Mouse (Mus musculus) stomach, postnatal 0 days (tissue): Measurements from ENCODE around the gene Slc5a5. TPM values are rescaled to one million over a fixed set of nuclear protein-coding genes. Genes with fewer than 3 reads are reported as not detected.
A peak's percentile ranks its signal among the peaks of the same experiment; 100 is the strongest.

Experiments
- ATAC-seq: fragments of 200-750 bp; cut with Nextera tagmentation; 2 replicates; pipeline ENCODE4 v1.8.0; 2017; ENCODE audit not compliant: low FRiP score, low TSS enrichment
- DNase-seq: peaks from one replicate; pipeline ENCODE4 v3.0.0-alpha.2; 2016; ENCODE audit warnings: low spot score
- H3K27ac ChIP-seq: fragments of 300-500 bp; sonication (generic); replicated peaks from 2 replicates; pipeline ENCODE4 v1.5.1; 2014; ENCODE audit warnings: mild to moderate bottlenecking, control low read depth
- H3K27me3 ChIP-seq: fragments of 300-500 bp; sonication (generic); 2 replicates; pipeline ENCODE4 v1.6.1; 2014; ENCODE audit warnings: low read length; ENCODE audit not compliant: control insufficient read depth, insufficient read depth
- H3K36me3 ChIP-seq: fragments of 300-500 bp; sonication (generic); 2 replicates; pipeline ENCODE4 v1.6.1; 2014; ENCODE audit warnings: low read length, mixed read lengths; ENCODE audit not compliant: control insufficient read depth, insufficient read depth
- H3K4me1 ChIP-seq: fragments of 300-500 bp; sonication (generic); replicated peaks from 2 replicates; pipeline ENCODE4 v1.6.1; 2014; ENCODE audit warnings: antibody characterized with exemption; ENCODE audit not compliant: control insufficient read depth, insufficient read depth
- H3K4me2 ChIP-seq: fragments of 300-500 bp; sonication (generic); replicated peaks from 2 replicates; pipeline ENCODE4 v1.6.1; 2014; ENCODE audit warnings: low read depth, mild to moderate bottlenecking, control low read depth, moderate library complexity
- H3K4me3 ChIP-seq: fragments of 300-500 bp; sonication (generic); 2 replicates; pipeline ENCODE4 v1.5.1; 2014; ENCODE audit warnings: low read depth, low read length, control low read depth
- H3K9ac ChIP-seq: fragments of 300-500 bp; sonication (generic); 2 replicates; pipeline ENCODE4 v1.6.1; 2014; ENCODE audit warnings: mild to moderate bottlenecking, low read length, control low read depth, mixed read lengths
- H3K9me3 ChIP-seq: fragments of 300-500 bp; sonication (generic); 2 replicates; pipeline ENCODE4 v1.6.1; 2016; ENCODE audit warnings: low read length; ENCODE audit not compliant: control insufficient read depth
- CTCF ChIP-seq: IDR thresholded peaks from 2 replicates; pipeline ENCODE4 v1.5.1; 2016; ENCODE audit warnings: antibody characterized with exemption, low read depth, mild to moderate bottlenecking, moderate library complexity
- EP300 ChIP-seq: optimal IDR thresholded peaks from 2 replicates; pipeline ENCODE3; 2016; ENCODE audit warnings: antibody characterized with exemption
- WGBS: fragments of 180-500 bp; shearing (Covaris S2); extraction: QIAGEN DNeasy Blood & Tissue Kit; methylation state at CpG from one replicate; pipeline ENCODE4 v1.1.7; 2014; 5-methylcytosine and 5-hydroxymethylcytosine counted together
- polyA plus RNA-seq: library from polyadenylated mRNA; unstranded; fragments of >200 nt; fragmentation: Nextera tagmentation; extraction: Ambion mirVana; gene quantifications from 2 replicates; pipeline ENCODE4 v1.2.1, GENCODE M21; 2015

Gene Slc5a5
- polyA plus RNA-seq, 1 experiment from 2014 or later = 42.8 TPM

DNA sequence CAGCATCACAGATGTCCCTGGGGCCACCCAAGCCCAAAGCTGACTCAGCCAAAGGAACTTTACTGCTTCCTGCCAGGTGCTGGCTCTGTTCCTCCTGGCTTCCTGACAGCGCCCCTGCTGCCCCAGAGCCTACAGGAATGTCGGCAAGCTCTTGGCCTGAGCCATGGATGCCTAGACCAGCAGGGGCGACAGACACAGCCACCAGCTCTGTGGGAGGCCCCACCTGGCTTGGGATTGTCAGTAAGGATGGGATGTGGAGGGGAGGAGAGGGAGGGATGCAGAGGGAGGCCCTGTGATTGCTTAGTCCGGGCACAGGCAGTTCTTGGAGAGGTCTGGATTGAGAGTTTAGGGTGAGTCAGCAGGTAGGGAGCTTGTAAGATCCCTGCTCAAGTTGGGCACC is 12.4 kb downstream of the Slc5a5 start:
- 9% methylated on average over 4 of the region's 4 CpGs for WGBS
- ATAC-seq (peak; percentile 21), DNase-seq (peak; percentile 52)
- no peak overlapping the region for H3K4me2 ChIP-seq
- TF ChIP-seq EP300 (no peak), CTCF (peak; percentile 33)
- no peak overlapping the region for H3K4me3 ChIP-seq
- no peak overlapping the region for H3K9ac ChIP-seq
- H3K36me3 ChIP-seq = no peaks in the 10 kb centered on the region
- H3K27ac ChIP-seq = peak overlapping the region; percentile 67
- H3K9me3 ChIP-seq = no peaks in the 10 kb centered on the region
- no peaks in the 10 kb centered on the region for H3K27me3 ChIP-seq
- no peaks in the 10 kb centered on the region for H3K4me1 ChIP-seq

DNA sequence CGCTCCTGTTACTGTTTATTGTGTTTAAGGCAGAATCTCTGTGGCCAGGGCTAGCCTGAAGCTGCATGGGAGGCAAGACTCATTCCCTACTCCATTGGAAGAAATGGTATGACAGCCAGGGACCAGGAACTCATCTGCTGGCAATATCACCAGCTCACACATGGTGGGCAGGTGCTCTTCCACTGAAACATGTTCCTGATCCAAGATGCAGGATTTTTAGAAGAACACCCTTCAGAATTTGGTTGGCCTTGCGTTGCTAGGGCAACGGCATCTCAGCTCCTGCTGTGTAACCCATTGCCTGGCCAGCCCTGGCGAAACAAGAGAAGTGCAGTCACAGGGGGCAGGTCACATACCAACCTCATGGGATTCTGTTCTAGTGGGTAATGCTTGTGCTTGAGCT is 13.1 kb downstream of the Slc5a5 start:
- Histone ChIP-seq H3K4me3 (no peak overlapping the region), H3K9me3 (no peaks in the 10 kb centered on the region), H3K27ac (no peak overlapping the region), H3K27me3 (no peaks in the 10 kb centered on the region), H3K4me1 (no peaks in the 10 kb centered on the region), H3K36me3 (no peaks in the 10 kb centered on the region), H3K9ac (no peak overlapping the region), H3K4me2 (no peak overlapping the region)
- 66% methylated on average over 4 of the region's 4 CpGs for WGBS
- no peak for DNase-seq
- ATAC-seq = no peak
- TF ChIP-seq EP300 (no peak), CTCF (no peak)

- DNase-seq (peak; percentile 70), ATAC-seq (peak; percentile 43; the same call in 1 of the 2 replicates)
- Histone ChIP-seq H3K4me2 (no peak overlapping the region), H3K27me3 (no peaks in the 10 kb centered on the region), H3K9me3 (no peaks in the 10 kb centered on the region), H3K4me1 (no peaks in the 10 kb centered on the region), H3K4me3 (no peak overlapping the region), H3K27ac (no peak overlapping the region), H3K36me3 (no peaks in the 10 kb centered on the region), H3K9ac (no peak overlapping the region)
- TF ChIP-seq CTCF (no peak), EP300 (no peak)
- 11% methylated on average over 2 of the region's 2 CpGs for WGBS
Observed at GRCm38 (mm10) chr8:70878178-70878577, 14.4 kb downstream of the Slc5a5 start.

GRCm38 (mm10) chr8:70876382-70876781 is 16.2 kb downstream of the Slc5a5 start:
- Histone ChIP-seq H3K4me2 (no peak overlapping the region), H3K9me3 (no peaks in the 10 kb centered on the region), H3K4me3 (no peak overlapping the region), H3K9ac (no peak overlapping the region), H3K27me3 (no peaks in the 10 kb centered on the region), H3K27ac (no peak overlapping the region), H3K36me3 (no peaks in the 10 kb centered on the region), H3K4me1 (no peaks in the 10 kb centered on the region)
- TF ChIP-seq CTCF (no peak), EP300 (no peak)
- WGBS = 31% methylated on average over 4 of the region's 4 CpGs
- DNase-seq (no peak), ATAC-seq (no peak)

DNA sequence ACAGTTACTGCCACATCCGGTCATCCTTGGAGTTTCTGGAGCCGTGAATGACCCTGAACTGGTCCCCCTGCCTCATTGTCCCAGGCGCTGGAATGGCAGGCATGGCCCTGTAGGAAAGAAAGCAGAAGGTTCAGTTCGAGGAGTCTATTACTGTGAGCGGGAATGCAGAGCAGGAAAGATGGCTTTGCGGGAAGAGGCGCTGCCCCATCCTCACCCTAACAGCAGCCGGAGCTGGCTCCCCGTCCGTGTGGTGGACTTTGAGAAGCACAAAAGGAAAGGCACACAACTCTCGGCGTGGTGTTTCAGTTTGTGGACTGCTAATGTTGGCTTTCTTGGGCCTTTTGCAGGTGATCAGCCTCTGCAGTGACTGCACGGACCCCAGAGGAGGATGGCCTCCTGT is 18.1 kb downstream of the Slc5a5 start:
- 91% methylated on average over 13 of the region's 13 CpGs for WGBS
- Histone ChIP-seq H3K4me2 (no peak overlapping the region), H3K27ac (no peak overlapping the region), H3K4me1 (no peaks in the 10 kb centered on the region), H3K36me3 (no peaks in the 10 kb centered on the region), H3K4me3 (no peak overlapping the region), H3K9ac (no peak overlapping the region), H3K9me3 (no peaks in the 10 kb centered on the region), H3K27me3 (no peaks in the 10 kb centered on the region)
- TF ChIP-seq CTCF (no peak), EP300 (no peak)
- ATAC-seq (no peak), DNase-seq (no peak)

DNA sequence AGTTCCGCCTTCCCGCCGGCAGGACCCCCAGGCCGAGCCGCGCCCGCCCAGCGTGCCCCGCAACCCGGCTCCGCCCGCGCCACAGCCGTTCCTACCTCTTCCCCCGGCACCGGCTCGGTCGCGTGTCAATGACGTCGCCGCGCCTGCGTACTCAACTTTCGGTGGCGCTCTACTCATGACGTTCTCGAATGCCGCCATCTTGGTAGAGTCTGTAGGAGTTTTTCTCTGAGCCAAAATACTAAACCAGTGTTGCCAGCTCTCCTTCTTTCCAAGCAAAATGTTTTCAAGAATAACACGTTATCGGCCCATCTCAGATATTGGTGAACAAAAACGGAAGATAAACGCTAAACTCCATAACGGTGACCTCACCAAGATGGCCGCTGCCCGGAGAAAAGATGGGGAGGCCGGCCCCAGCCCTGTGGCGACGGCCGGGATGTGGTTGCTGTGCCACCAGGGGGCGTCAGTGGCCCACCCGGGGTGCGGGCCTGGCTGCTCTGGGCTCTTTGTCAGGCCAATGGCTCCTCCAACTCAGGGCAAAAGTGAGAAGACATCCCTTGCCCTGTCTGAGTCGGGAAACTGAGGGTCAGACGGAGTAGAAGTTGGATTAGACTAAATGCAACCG is 19.1 kb downstream of the Slc5a5 start, which contains the start of gene Ccdc124:
Gene Ccdc124 (minus strand): TSS at position 572 of the 622 bp plus-strand sequence.
- Histone ChIP-seq H3K4me1 (no peaks in the 10 kb centered on the region), H3K9ac (peak within 1 kb of the TSS; percentile 84), H3K4me2 (peak within 1 kb of the TSS; percentile 91), H3K36me3 (no peaks in the 10 kb centered on the region), H3K4me3 (peak within 1 kb of the TSS; percentile 82), H3K27ac (peak within 1 kb of the TSS; percentile 81), H3K9me3 (no peaks in the 10 kb centered on the region), H3K27me3 (no peaks in the 10 kb centered on the region)
- ATAC-seq (peak; percentile 89), DNase-seq (peak; percentile 95)
- TF ChIP-seq EP300 (no peak), CTCF (peak; percentile 98)
- WGBS = under 1% methylated on average over 45 of the region's 46 CpGs
